Mouse (Mus musculus) induced T-regulatory cell, adult 2 months (primary cell): ENCODE results near the gene Prdx2.
A peak's percentile ranks its signal among the peaks of the same experiment; 100 is the strongest.

ENCODE experiments used
- DNase-seq: peaks from one replicate; pipeline ENCODE4 v3.0.0-alpha.2; 2012; ENCODE audit warnings: low read depth

The Prdx2 gene

GRCm38 (mm10) chr8:85007686-85008085, 38.3 kb downstream of the Prdx2 start:
- DNase-seq: peak; percentile 72

- no peak for DNase-seq
Observed at GRCm38 (mm10) chr8:85011242-85011641, 41.9 kb downstream of the Prdx2 start.

DNA sequence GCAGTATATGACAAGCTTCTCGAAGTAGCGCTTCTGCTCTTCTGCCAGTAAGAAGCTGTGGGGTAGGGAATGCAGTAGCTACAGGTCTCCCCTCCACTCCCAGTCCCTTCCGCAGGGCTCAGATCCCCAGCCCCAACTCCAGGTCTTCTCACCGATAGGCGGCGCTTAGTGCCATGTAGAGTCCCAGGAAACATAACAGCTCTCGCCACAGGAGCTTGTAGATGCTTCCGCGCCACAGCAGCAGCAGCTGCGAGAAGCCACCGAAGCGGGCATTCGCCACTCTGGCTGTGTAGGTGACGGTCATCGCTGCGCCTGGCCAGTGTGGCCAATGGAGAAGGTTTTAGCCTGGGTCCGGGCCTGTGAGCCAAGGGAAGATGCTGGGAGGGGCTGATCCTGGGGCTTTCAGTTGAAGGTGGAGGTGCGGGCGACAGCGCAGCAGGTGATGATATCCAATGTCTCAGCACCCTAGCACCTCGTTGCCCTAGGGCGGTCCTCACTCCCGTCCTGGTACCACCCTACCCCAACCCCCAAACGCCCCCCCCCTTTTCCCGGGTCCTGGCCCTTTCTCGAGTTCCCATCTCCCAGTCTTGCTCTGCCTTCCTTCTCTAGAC, 43.9 kb downstream of the Prdx2 start:
- peak; percentile 89 for DNase-seq

DNA sequence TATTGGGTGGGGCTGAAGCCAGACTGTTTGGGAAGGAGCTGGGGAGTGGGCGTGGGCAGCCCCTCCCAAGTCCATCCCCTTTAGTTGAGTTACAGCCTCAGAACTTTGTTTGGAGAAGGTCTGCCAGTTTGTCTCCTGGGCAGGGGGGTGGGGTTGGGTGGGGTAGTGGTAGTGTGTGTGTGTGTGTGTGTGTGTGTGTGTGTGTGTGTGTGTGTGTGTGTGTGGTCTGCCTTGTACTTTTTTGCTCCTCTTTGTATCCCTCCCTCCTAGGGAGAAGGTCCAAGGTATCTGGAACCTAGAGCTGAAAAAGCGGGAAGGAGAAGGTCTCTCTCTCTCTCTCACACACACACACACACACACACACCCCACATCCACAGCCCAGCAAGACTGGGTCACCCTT, 45.0 kb downstream of the Prdx2 start, which contains the start of gene Best2:
TSS of gene Best2 (minus strand) at position 101 of the 400 bp plus-strand sequence.
- no peak for DNase-seq

DNA sequence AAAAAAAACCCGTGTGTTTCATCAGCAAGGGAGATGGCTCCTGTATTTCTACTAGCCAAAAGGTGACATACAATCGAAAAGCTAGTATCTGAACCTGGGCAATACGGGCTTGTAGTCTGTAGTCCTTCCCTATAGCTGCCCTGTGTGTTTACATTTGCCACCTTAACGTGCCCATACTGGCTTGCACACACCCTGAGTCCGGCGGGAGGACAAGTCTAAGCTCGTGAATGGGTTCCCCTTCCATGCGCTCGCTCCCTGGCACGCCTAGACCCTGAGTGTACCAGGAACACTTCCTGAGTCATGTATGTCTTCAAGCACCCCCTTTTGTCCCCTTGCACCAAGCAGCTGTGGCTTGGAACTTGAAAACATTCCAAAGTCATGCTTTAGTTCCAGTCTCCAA, 47.3 kb downstream of the Prdx2 start:
- no peak for DNase-seq

DNA sequence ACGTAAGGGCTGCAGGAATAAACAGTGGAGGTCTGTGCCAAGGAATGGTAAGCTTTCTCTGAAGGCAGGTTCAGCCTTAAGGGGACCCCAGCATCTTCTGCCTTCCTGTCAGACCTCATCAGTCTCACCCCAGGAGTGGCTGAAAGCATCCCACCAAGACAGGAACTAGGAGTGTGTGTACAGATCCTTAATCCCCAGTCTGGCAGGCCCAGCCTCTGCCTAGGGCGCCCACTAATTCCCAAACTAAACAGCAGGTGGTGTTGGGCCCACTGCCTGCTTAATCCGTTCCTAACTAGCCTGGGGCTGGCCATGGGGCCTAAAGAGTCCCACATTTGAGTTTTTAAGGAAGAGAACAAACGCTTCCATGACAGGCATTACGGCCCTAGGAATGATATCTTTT, 47.8 kb downstream of the Prdx2 start:
- DNase-seq: no peak

DNA sequence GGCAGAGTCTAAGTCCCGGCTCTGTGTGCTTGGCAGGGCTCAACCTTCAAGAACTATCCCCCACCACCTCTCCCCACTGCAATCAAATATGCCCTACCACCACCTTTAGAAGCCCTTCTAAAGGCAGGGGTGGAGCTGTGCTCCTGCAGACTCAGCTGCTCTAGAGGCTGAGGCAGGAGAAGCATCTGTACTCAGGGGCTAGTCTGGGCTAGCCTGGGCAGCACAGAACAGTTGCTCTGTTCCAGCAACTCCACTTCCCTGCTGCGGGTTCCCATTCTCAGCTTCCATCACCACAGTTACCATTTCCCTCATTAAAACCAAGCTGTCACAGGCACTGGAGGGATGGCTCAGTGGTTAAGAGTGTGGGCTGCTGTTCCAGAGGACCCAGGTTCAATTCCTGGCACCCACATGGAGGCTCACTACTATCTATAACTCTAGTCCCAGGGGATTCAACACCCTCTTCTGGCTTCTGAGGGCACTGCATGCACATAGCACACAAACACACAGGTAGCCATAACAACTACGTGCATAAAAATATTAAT, 52.2 kb downstream of the Prdx2 start:
- no peak for DNase-seq

DNA sequence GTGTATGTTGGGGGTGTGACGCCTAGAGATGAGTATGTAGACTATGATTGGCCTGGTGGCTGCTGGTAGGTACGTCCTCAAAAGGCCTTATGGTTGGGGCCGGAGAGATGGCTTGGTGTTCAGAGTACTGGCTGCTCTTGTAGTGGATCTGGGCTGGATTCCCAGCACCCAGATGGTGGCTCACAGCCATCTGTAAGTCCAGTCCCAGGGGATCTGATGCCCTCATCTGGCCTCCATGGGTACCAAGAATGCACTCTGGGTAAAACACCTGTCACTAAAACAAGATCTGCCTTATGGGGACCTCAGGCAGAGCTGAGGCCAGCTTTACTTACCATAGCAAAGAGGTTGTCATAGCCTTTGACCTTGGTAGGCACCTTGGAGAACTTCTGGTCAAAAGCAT, 54.5 kb downstream of the Prdx2 start:
- no peak for DNase-seq
